Mouse (Mus musculus) gonadal fat pad, adult 2 months (tissue): ENCODE results near the gene Krt80. TPM values are rescaled to one million over a fixed set of nuclear protein-coding genes. Genes with fewer than 3 reads are reported as not detected.
"Not testable (repeated sequence)": the region's sequence is repeated elsewhere in the genome, so short reads cannot be mapped to it uniquely, and the experiment has no call there.

Experiments used
- DNase-seq: peaks from one replicate; pipeline ENCODE4 v3.0.0-alpha.2; 2012; ENCODE audit warnings: low read depth
- polyA plus RNA-seq: library from polyadenylated mRNA; depleted of rRNA; stranded (reverse); fragments of >200 nt; gene quantifications from 2 replicates; pipeline ENCODE4 v1.2.3, GENCODE M21; 2012

Krt80 gene
- polyA plus RNA-seq, 1 experiment = 5.1 TPM

- no peak for DNase-seq
Measured at GRCm38 (mm10) chr15:101352047-101352446, 17.9 kb downstream of the Krt80 start.

- no peak for DNase-seq
Measured at GRCm38 (mm10) chr15:101341797-101342515, 28.0 kb downstream of the Krt80 start.

GRCm38 (mm10) chr15:101339537-101339936 lies 30.4 kb downstream of the Krt80 start:
- no peak for DNase-seq

GRCm38 (mm10) chr15:101338359-101338758 lies 31.6 kb downstream of the Krt80 start:
- peak; percentile 69 for DNase-seq

- no peak for DNase-seq
Measured at GRCm38 (mm10) chr15:101336474-101337174, 33.3 kb downstream of the Krt80 start.

GRCm38 (mm10) chr15:101333648-101334047 lies 36.3 kb downstream of the Krt80 start:
- DNase-seq = no peak

- DNase-seq = no peak
Measured at GRCm38 (mm10) chr15:101333165-101333564, 36.8 kb downstream of the Krt80 start.

- DNase-seq = peak; percentile 50
Measured at GRCm38 (mm10) chr15:101332370-101332769, 37.6 kb downstream of the Krt80 start.

GRCm38 (mm10) chr15:101331090-101331489 lies 38.9 kb downstream of the Krt80 start:
- DNase-seq = no peak

- DNase-seq = no peak
Measured at GRCm38 (mm10) chr15:101329564-101329892, 40.4 kb downstream of the Krt80 start.

GRCm38 (mm10) chr15:101328876-101329563 lies 40.9 kb downstream of the Krt80 start:
- no peak for DNase-seq

- DNase-seq = no peak
Measured at GRCm38 (mm10) chr15:101327282-101327681, 42.7 kb downstream of the Krt80 start.

GRCm38 (mm10) chr15:101325991-101326534 lies 43.9 kb downstream of the Krt80 start:
- no peak for DNase-seq

- DNase-seq = not testable (repeated sequence)
Measured at GRCm38 (mm10) chr15:101324409-101324808, 45.6 kb downstream of the Krt80 start.

- no peak for DNase-seq
Measured at GRCm38 (mm10) chr15:101323511-101323910, 46.5 kb downstream of the Krt80 start.

GRCm38 (mm10) chr15:101322640-101323039 lies 47.3 kb downstream of the Krt80 start:
- DNase-seq = no peak

- DNase-seq = no peak
Measured at GRCm38 (mm10) chr15:101322106-101322505, 47.9 kb downstream of the Krt80 start.

GRCm38 (mm10) chr15:101321126-101321525 lies 48.8 kb downstream of the Krt80 start:
- DNase-seq = no peak

GRCm38 (mm10) chr15:101320618-101321041 lies 49.3 kb downstream of the Krt80 start:
- no peak for DNase-seq

GRCm38 (mm10) chr15:101320010-101320617 lies 49.8 kb downstream of the Krt80 start:
- DNase-seq = no peak

GRCm38 (mm10) chr15:101318889-101319765 lies 50.8 kb downstream of the Krt80 start:
- DNase-seq = no peak
